Mouse (Mus musculus) brain, embryonic 14.5 days (tissue): Measurements from ENCODE around the gene Dgkh. TPM values are rescaled to one million over a fixed set of nuclear protein-coding genes. Genes with fewer than 3 reads are reported as not detected.

ENCODE experiments used
- DNase-seq: peaks from one replicate; pipeline ENCODE4 v3.0.0-alpha.2; 2011; ENCODE audit warnings: low read depth
- CTCF ChIP-seq: fragments of 200-500 bp; IDR thresholded peaks from 2 replicates; pipeline ENCODE4 v1.5.1; 2012; ENCODE audit warnings: inconsistent platforms, mild to moderate bottlenecking, moderate library complexity, borderline replicate concordance; ENCODE audit not compliant: insufficient read depth, insufficient read length; ENCODE audit errors: extremely low read depth
- POLR2A ChIP-seq: fragments of 200-500 bp; IDR thresholded peaks from 2 replicates; pipeline ENCODE4 v1.6.1; 2012; ENCODE audit warnings: mild to moderate bottlenecking, inconsistent platforms, borderline replicate concordance; ENCODE audit not compliant: poor library complexity, insufficient read depth, insufficient read length, severe bottlenecking; ENCODE audit errors: extremely low read depth
- polyA plus RNA-seq: library from polyadenylated mRNA; depleted of rRNA; stranded (reverse); fragments of >200 nt; gene quantifications from 2 replicates; pipeline ENCODE4 v1.2.3, GENCODE M21; 2012

Gene Dgkh
- polyA plus RNA-seq, 1 experiment, result 4.9 TPM

- TF ChIP-seq POLR2A (no peak), CTCF (no peak)
- no peak for DNase-seq
These were observed 44.9 kb downstream of the Dgkh start for GRCm38 (mm10) chr14:78687716-78688115.

GRCm38 (mm10) chr14:78686701-78687100, 45.9 kb downstream of the Dgkh start:
- DNase-seq, result no peak

DNA sequence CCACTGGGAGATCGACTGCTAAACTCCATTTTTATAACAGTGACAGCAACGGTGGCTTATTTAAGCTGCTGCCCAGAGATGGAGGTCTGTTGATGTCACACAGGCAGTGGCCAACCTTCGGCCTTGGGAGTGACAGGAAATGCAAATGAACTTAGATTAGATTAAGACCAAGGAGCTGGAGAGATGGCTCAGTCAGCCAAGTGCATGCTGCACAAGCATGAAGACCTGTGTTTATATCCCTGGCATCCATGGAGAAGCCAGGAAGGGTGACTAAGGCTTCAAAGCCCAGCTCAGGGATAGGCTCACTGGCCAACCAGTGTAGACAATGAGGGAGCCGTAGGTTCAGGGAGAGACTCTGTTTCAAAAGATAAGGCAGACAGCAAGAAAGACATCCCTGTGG, 48.4 kb downstream of the Dgkh start:
- no peak for DNase-seq
- no peak for TF ChIP-seq POLR2A
- no peak for TF ChIP-seq CTCF

More at GRCm38 (mm10) chr14:78686701-78687100, 45.9 kb downstream of the Dgkh start:
- no peak for TF ChIP-seq CTCF
- TF ChIP-seq POLR2A, result no peak

DNA sequence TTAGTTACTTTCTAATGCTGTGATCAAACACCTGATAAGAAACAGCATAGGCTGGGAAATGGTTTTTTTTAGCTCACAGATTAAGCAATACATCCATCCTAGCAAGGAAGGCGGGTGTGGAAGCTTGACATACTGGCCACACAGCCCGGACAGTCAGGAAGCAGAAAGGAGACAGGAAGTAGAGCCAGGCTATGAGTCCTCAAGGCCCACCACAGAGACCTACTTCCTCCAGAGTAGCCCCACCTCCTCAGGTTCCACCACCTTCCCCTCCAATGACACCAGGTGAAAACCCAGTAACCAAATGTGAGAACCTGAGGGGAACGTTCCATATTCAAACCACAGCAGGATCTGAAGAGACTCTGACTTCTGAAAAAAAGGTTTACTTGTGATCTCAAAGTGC, 53.6 kb downstream of the Dgkh start:
- DNase-seq, result no peak
- no peak for TF ChIP-seq POLR2A
- no peak for TF ChIP-seq CTCF

DNA sequence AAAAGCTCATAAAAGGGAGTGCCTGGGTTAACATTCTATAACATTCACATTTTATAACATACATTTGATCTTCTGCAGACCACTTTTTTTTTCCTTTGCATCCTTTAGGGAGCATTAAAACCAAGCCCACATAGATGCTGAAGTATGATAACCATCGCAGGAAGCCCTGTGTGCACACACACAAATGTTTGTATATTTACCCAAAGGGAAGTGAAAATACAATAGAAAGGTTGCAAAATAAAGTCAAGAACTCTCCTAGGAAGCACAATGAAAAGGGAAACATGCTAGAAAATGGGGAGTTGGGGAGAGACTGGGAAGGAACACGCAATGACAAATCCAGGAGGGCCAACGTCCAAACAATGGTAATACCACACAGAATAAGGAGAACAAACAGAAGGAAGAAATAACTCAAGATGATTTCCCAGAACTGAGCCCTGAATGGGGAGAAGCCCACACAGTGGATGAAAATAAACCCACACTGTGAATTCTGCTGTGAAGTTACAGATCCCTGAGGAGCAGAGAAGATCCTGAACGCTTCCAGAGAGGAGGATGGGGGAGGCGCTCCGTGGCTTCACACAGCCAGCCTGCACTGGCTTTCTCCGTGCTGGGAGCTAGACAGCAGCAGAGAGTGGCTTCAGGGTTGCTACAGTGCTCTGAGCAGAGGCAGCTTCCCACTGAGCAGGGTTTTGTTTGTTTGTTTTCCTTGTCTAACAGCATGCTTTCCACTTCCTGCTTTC, 54.6 kb downstream of the Dgkh start:
- TF ChIP-seq POLR2A (no peak), CTCF (no peak)
- peak; percentile 64 for DNase-seq

GRCm38 (mm10) chr14:78676457-78676856, 56.1 kb downstream of the Dgkh start:
- DNase-seq, result peak; percentile 62
- no peak for TF ChIP-seq POLR2A
- TF ChIP-seq CTCF, result peak; percentile 45; the same call in 1 of the 2 replicates

- no peak for TF ChIP-seq CTCF
- TF ChIP-seq POLR2A, result no peak
- DNase-seq, result no peak
These were observed 58.0 kb downstream of the Dgkh start for GRCm38 (mm10) chr14:78674606-78675005.

GRCm38 (mm10) chr14:78669986-78670385, 62.6 kb downstream of the Dgkh start:
- TF ChIP-seq CTCF (peak; percentile 38; the same call in 1 of the 2 replicates), POLR2A (no peak)
- no peak for DNase-seq

DNA sequence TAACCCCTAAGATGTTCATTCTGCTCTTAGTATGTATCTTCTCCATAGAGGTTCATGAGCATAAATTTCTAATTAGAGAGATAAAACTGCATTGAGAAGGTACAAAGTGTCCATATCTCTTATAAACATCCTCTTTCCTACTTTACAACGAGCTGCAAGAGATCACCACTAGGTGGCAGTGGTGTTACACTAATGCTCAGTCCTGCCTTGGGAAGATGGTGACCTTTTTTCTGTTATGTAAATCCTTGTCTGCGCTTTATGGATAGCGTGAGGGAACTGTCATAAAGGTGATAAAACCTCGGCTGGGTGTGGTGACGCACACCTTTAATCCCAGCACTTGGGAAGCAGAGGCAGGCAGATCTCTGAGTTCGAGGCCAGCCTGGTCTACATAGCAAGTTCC, 64.3 kb downstream of the Dgkh start:
- DNase-seq, result peak; percentile 92
- no peak for TF ChIP-seq POLR2A
- peak; percentile 89 for TF ChIP-seq CTCF

DNA sequence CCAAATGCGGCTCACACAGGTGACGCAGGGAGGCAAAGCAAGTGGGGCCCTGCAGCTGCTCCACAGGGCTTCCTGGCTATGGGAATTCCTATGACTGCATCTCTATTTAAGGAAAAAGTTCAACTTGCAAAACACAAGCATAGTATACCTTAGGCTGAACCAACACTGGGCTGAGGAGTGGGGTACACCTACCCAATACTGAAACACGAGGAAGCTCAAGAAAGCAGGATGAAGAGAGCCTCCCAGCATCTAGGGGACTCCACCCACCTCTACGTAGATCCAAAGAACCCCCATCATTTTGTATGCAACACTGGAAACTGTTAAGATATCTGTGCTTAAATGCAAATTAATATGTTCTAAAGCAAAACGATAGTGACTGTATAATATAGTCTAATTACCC, 64.8 kb downstream of the Dgkh start:
- no peak for DNase-seq
- TF ChIP-seq CTCF (no peak), POLR2A (no peak)

DNA sequence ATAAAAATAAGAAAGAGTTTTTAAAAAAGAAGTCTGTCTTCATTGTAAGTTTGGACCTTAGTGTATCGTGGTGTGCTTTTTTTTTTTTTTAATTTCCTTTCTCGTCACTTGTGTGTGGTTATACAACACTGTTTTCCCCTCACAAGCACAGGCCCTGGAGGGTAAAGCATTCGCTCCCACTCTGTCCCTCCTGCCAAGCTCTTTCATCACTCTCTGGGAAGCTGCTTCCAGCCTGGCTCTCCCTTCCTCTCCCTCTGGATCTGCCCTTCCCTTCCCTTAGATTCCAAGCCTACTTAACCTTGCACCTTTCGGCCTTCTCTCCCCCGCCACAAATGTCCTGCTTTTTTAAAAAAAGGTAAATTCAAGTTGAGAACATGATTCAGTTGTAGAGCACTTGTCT, 69.9 kb downstream of the Dgkh start:
- no peak for DNase-seq
- no peak for TF ChIP-seq CTCF
- no peak for TF ChIP-seq POLR2A

DNA sequence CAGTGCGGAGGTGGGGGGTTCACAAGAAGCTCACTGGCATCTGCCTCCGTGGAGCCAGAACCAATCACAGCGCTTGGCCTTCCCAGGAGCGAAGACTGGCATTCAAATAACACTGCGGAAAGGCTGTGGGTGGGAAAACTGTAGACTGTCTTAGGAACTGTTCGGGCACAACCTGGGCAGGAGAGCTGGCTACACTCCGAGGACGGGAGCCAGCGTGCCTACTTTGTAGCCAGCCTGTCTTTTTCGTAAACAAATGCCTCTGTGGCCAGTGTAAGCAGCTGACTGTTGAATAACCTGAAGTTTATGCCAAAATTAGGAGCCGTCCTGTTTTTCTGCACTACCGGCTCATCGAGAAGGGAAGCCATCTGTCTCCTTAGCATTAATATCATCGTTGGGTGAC, 71.1 kb downstream of the Dgkh start:
- DNase-seq, result no peak
- TF ChIP-seq POLR2A (no peak), CTCF (no peak)
